Mouse (Mus musculus) liver, adult 2 months (tissue): ENCODE measurements at regions not wholly inside any gene's neighbourhood (a gene's known extent, or its start where the extent isn't known, plus 50 kb on each side); places are given as distances from the start of the nearest gene placed in this dataset.

ENCODE experiments used
- DNase-seq: peaks from one replicate; pipeline ENCODE4 v3.0.0-alpha.2; 2011; ENCODE audit warnings: low read depth, low spot score; ENCODE audit errors: extremely low read depth
- H3K27ac ChIP-seq: fragments of 200-500 bp; replicated peaks from 2 replicates; pipeline ENCODE4 v1.5.1; 2012; ENCODE audit warnings: low read depth, mild to moderate bottlenecking, control low read depth, inconsistent platforms, low read length; ENCODE audit not compliant: insufficient read depth
- H3K27me3 ChIP-seq: fragments of 200-500 bp; 2 replicates; pipeline ENCODE4 v1.6.1; 2012; ENCODE audit warnings: mild to moderate bottlenecking, moderate library complexity, low read length, inconsistent platforms; ENCODE audit not compliant: control insufficient read depth, insufficient read depth
- H3K36me3 ChIP-seq: fragments of 200-500 bp; 2 replicates; pipeline ENCODE4 v1.6.1; 2012; ENCODE audit warnings: low read length, inconsistent platforms; ENCODE audit not compliant: control insufficient read depth, insufficient read depth
- H3K4me1 ChIP-seq: fragments of 200-500 bp; 2 replicates; pipeline ENCODE4 v1.6.1; 2011; ENCODE audit warnings: low read length; ENCODE audit not compliant: control insufficient read depth, insufficient read depth
- H3K4me3 ChIP-seq: fragments of 200-500 bp; 2 replicates; pipeline ENCODE4 v1.5.1; 2011; ENCODE audit warnings: low read depth, mild to moderate bottlenecking, control low read depth, low read length, moderate library complexity; ENCODE audit not compliant: insufficient read depth
- H3K79me2 ChIP-seq: fragments of 200-500 bp; 2 replicates; pipeline ENCODE4 v1.6.1; 2012; ENCODE audit warnings: inconsistent platforms, mild to moderate bottlenecking, low read length, moderate library complexity; ENCODE audit not compliant: control insufficient read depth, insufficient read depth
- H3K9ac ChIP-seq: fragments of 200-500 bp; 2 replicates; pipeline ENCODE4 v1.6.1; 2012; ENCODE audit warnings: low read depth, mild to moderate bottlenecking, control low read depth, inconsistent platforms, low read length
- CTCF ChIP-seq: fragments of 200-500 bp; IDR thresholded peaks from 2 replicates; pipeline ENCODE4 v1.5.1; 2011; ENCODE audit warnings: low read depth, low read length, control low read depth
- POLR2A ChIP-seq: fragments of 200-500 bp; IDR thresholded peaks from 2 replicates; pipeline ENCODE4 v1.6.1; 2011; ENCODE audit warnings: low read length, control low read depth; ENCODE audit not compliant: insufficient read depth; ENCODE audit errors: extremely low read depth
- WGBS: fragments of 180-500 bp; shearing (Covaris S2); methylation state at CpG from one replicate; pipeline ENCODE4 v1.1.7; 2018; 5-methylcytosine and 5-hydroxymethylcytosine counted together

- no peak for TF ChIP-seq POLR2A
- no peak for TF ChIP-seq CTCF
- no peak overlapping the region for H3K9ac ChIP-seq
- WGBS = 69% methylated on average over 7 of the region's 7 CpGs
These were observed 207.5 kb upstream of the Kcnj3 start for GRCm38 (mm10) chr2:55228131-55228797.

GRCm38 (mm10) chr2:55231841-55232240 lies 203.9 kb upstream of the Kcnj3 start:
- H3K27me3 ChIP-seq = no peaks in the 10 kb centered on the region
- H3K79me2 ChIP-seq = no peaks in the 10 kb centered on the region
- DNase-seq = no peak
- no peak overlapping the region for H3K27ac ChIP-seq
- TF ChIP-seq POLR2A = no peak
- TF ChIP-seq CTCF = no peak
- no peak overlapping the region for H3K9ac ChIP-seq
- 85% methylated on average over 2 of the region's 2 CpGs for whole genome bisulfite sequencing
- H3K4me1 ChIP-seq = no peaks in the 10 kb centered on the region
- no peak overlapping the region for H3K4me3 ChIP-seq
- H3K36me3 ChIP-seq = no peaks in the 10 kb centered on the region

More at GRCm38 (mm10) chr2:55228131-55228797, 207.5 kb upstream of the Kcnj3 start:
- no peaks in the 10 kb centered on the region for H3K4me1 ChIP-seq
- no peaks in the 10 kb centered on the region for H3K27me3 ChIP-seq
- no peak overlapping the region for H3K4me3 ChIP-seq
- H3K79me2 ChIP-seq = no peaks in the 10 kb centered on the region
- no peaks in the 10 kb centered on the region for H3K36me3 ChIP-seq
- no peak for DNase-seq
- no peak overlapping the region for H3K27ac ChIP-seq

DNA sequence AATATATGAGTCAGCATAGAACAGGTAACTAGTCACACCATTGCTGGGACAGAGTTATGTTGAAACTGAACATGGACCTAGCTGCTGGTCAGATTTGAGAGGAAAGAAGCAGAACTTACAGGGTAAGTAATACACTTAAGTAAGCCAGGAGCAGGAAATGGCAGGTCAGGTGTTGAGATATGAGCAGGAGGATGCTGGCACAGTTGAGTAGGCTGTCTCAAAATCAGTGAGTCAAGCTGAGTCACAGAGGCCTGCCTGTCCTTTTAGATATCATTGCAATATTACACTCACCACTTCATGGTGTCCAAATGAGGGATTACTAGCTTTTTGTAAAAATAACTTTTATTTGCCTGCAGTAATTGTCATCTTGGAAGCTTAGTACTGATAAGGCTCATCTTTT lies 182.6 kb upstream of the Kcnj3 start:
- H3K9ac ChIP-seq = no peak overlapping the region
- TF ChIP-seq POLR2A (no peak), CTCF (no peak)
- H3K4me1 ChIP-seq = no peaks in the 10 kb centered on the region
- no peak overlapping the region for H3K4me3 ChIP-seq
- no peaks in the 10 kb centered on the region for H3K79me2 ChIP-seq
- H3K36me3 ChIP-seq = no peaks in the 10 kb centered on the region
- H3K27ac ChIP-seq = no peak overlapping the region
- no peak for DNase-seq
- H3K27me3 ChIP-seq = no peaks in the 10 kb centered on the region

GRCm38 (mm10) chr2:55262721-55263278 lies 173.0 kb upstream of the Kcnj3 start:
- WGBS = 64% methylated on average over 1 of the region's 1 CpGs
- Histone ChIP-seq H3K27me3 (no peaks in the 10 kb centered on the region), H3K27ac (no peak overlapping the region), H3K79me2 (no peaks in the 10 kb centered on the region), H3K4me3 (no peak overlapping the region), H3K36me3 (no peaks in the 10 kb centered on the region), H3K9ac (no peak overlapping the region), H3K4me1 (no peaks in the 10 kb centered on the region)
- no peak for DNase-seq
- TF ChIP-seq POLR2A (no peak), CTCF (no peak)

DNA sequence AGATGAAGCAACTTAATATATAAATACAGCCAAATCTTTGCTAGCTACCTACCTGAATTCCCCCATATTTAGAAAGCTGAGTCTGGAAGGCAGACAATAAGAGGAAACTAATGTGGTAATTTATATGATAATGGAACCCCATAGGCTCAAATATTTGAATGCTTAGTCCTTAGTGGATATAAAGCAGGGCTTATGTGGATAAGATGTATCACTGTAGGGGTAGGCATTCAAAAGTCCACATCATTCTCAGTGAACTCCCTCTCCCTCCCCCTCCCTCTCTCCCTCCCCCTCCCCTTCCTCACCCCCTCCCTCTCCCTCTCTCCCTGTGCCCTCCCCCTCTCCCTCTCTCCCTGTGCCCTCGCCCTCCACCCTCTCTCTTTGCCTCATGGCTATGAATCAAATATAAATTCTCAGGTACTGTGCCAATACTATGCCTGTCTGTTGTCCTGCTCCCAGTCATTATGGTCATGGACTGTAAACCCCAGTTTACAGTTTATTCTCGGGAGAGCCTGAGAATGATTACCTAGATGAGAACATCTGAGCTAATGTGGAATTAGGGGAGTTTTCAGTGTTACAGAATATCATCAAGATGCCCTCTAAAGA lies 171.8 kb upstream of the Kcnj3 start:
- Histone ChIP-seq H3K4me3 (no peak overlapping the region), H3K79me2 (no peaks in the 10 kb centered on the region), H3K9ac (no peak overlapping the region), H3K27me3 (no peaks in the 10 kb centered on the region), H3K4me1 (no peaks in the 10 kb centered on the region), H3K27ac (no peak overlapping the region), H3K36me3 (no peaks in the 10 kb centered on the region)
- DNase-seq = no peak
- TF ChIP-seq CTCF (no peak), POLR2A (no peak)
- 81% methylated on average over 1 of the region's 2 CpGs for WGBS

DNA sequence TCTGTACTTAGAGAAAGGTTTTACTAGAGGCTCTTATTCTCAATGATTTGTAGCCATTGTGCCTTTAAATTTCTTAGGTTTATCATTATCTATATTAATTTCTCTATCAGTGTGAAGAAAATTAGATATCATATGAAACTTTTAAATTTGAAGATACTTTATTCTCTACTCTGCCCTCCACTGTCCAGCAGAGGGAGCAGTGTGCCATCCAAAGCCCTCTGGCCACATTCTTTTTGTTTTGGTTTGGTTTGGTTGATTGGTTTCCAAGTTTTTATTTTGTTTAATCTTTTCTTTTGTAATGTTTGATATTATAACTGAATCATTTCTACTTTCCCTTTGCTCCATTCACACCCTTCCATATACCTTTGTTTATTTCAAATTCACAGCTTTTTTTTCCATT lies 129.4 kb upstream of the Kcnj3 start:
- Histone ChIP-seq H3K9ac (no peak overlapping the region), H3K27ac (no peak overlapping the region), H3K4me3 (no peak overlapping the region), H3K79me2 (no peaks in the 10 kb centered on the region), H3K36me3 (no peaks in the 10 kb centered on the region), H3K4me1 (no peaks in the 10 kb centered on the region), H3K27me3 (no peaks in the 10 kb centered on the region)
- no peak for TF ChIP-seq POLR2A
- TF ChIP-seq CTCF = peak; percentile 50; the same call in 1 of the 2 replicates
- DNase-seq = peak; percentile 0
